Mouse (Mus musculus) liver, adult 2 months (tissue): ENCODE data around the gene Rpp25. TPM values are rescaled to one million over a fixed set of nuclear protein-coding genes. Genes with fewer than 3 reads are reported as not detected.

Experiments
- DNase-seq: peaks from one replicate; pipeline ENCODE4 v3.0.0-alpha.2; 2011; ENCODE audit warnings: low read depth, low spot score; ENCODE audit errors: extremely low read depth
- H3K27ac ChIP-seq: fragments of 200-500 bp; replicated peaks from 2 replicates; pipeline ENCODE4 v1.5.1; 2012; ENCODE audit warnings: low read depth, mild to moderate bottlenecking, control low read depth, inconsistent platforms, low read length; ENCODE audit not compliant: insufficient read depth
- H3K27me3 ChIP-seq: fragments of 200-500 bp; 2 replicates; pipeline ENCODE4 v1.6.1; 2012; ENCODE audit warnings: mild to moderate bottlenecking, moderate library complexity, low read length, inconsistent platforms; ENCODE audit not compliant: control insufficient read depth, insufficient read depth
- H3K36me3 ChIP-seq: fragments of 200-500 bp; 2 replicates; pipeline ENCODE4 v1.6.1; 2012; ENCODE audit warnings: low read length, inconsistent platforms; ENCODE audit not compliant: control insufficient read depth, insufficient read depth
- H3K4me1 ChIP-seq: fragments of 200-500 bp; 2 replicates; pipeline ENCODE4 v1.6.1; 2011; ENCODE audit warnings: low read length; ENCODE audit not compliant: control insufficient read depth, insufficient read depth
- H3K4me3 ChIP-seq: fragments of 200-500 bp; 2 replicates; pipeline ENCODE4 v1.5.1; 2011; ENCODE audit warnings: low read depth, mild to moderate bottlenecking, control low read depth, low read length, moderate library complexity; ENCODE audit not compliant: insufficient read depth
- H3K79me2 ChIP-seq: fragments of 200-500 bp; 2 replicates; pipeline ENCODE4 v1.6.1; 2012; ENCODE audit warnings: inconsistent platforms, mild to moderate bottlenecking, low read length, moderate library complexity; ENCODE audit not compliant: control insufficient read depth, insufficient read depth
- H3K9ac ChIP-seq: fragments of 200-500 bp; 2 replicates; pipeline ENCODE4 v1.6.1; 2012; ENCODE audit warnings: low read depth, mild to moderate bottlenecking, control low read depth, inconsistent platforms, low read length
- CTCF ChIP-seq: fragments of 200-500 bp; IDR thresholded peaks from 2 replicates; pipeline ENCODE4 v1.5.1; 2011; ENCODE audit warnings: low read depth, low read length, control low read depth
- POLR2A ChIP-seq: fragments of 200-500 bp; IDR thresholded peaks from 2 replicates; pipeline ENCODE4 v1.6.1; 2011; ENCODE audit warnings: low read length, control low read depth; ENCODE audit not compliant: insufficient read depth; ENCODE audit errors: extremely low read depth
- WGBS: fragments of 180-500 bp; shearing (Covaris S2); methylation state at CpG from one replicate; pipeline ENCODE4 v1.1.7; 2018; 5-methylcytosine and 5-hydroxymethylcytosine counted together
- polyA plus RNA-seq: library from polyadenylated mRNA; depleted of rRNA; stranded (reverse); fragments of >200 nt; gene quantifications from 2 replicates; pipeline ENCODE4 v1.2.3, GENCODE M21; 2012
- total RNA-seq: library from RNA; depleted of rRNA; stranded (reverse); fragments of >200 nt; gene quantifications from 2 replicates; pipeline ENCODE4 v1.2.3, GENCODE M21; 2014

The Rpp25 gene
- total and polyA plus RNA-seq, 2 experiments = not detected

DNA sequence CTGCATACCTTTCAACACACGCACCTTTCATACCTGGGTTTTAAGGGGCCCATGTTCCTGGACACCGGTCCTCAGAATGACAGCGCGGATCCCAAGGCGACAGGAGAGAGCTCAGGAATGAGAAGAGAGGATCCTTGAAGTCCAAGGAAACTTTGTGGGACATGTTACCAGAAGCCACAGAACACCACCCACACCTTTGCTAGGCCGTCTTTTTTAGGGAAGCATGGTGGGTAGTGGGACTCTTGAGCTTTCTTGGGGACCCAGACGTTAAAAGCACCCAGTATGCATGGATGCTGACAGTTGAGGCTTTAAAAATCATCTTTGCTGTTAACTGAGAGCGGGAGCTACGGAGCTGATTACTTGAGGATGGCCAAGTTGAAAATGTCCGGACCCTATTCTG lies 1.1 kb downstream of the Rpp25 start:
- no peak for DNase-seq
- no peaks in the 10 kb centered on the region for H3K4me1 ChIP-seq
- H3K79me2 ChIP-seq = no peaks in the 10 kb centered on the region
- no peak overlapping the region for H3K9ac ChIP-seq
- 58% methylated on average over 10 of the region's 10 CpGs for WGBS
- H3K4me3 ChIP-seq = no peak overlapping the region
- no peak for TF ChIP-seq POLR2A
- TF ChIP-seq CTCF = no peak
- peaks cover 6% of the 10 kb centered on the region for H3K27me3 ChIP-seq
- H3K27ac ChIP-seq = no peak overlapping the region
- no peaks in the 10 kb centered on the region for H3K36me3 ChIP-seq

DNA sequence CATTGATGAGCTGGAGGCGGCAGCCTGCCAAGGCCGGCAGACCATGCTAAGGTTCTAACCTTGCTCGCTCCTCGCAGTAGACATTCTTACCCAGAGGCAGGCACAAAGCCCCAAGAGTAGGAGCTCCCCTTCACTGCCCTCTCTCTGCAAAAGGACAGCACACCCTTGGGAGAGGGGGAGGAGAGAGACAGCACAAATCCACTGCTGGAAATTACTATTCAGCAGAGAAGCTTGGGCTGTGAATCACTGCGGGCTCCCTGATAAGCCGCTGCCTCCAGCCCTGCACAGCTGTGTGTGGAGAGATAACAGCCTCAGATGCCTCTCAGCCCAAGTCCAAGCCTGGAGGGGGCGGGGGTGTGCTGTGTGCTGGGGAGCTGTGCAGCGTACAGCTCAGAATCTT lies 1.9 kb downstream of the Rpp25 start:
- Histone ChIP-seq H3K4me3 (no peak overlapping the region), H3K36me3 (no peaks in the 10 kb centered on the region), H3K27ac (no peak overlapping the region), H3K27me3 (peaks cover 6% of the 10 kb centered on the region), H3K9ac (no peak overlapping the region), H3K4me1 (no peaks in the 10 kb centered on the region), H3K79me2 (no peaks in the 10 kb centered on the region)
- WGBS = 15% methylated on average over 8 of the region's 8 CpGs
- no peak for DNase-seq
- TF ChIP-seq CTCF = no peak
- TF ChIP-seq POLR2A = no peak

DNA sequence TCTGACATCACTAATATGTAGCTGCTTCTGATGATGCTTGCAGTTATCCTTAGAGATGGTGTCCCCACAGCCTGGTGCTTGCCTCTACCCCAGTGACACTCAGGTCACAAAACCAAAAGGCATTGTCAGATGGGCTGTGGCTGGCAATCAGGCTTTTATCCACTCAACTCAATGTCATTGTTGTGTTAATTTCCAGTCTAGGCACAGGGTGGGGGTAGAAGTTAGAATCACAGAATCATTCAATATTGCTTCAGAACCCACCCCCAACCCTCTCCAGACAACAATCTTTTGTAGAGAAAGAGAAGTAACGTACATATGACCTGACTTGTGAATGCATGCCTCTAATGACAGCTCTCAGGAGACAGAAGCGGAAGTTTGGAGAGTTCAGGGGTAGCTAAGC lies 6.8 kb downstream of the Rpp25 start:
- Histone ChIP-seq H3K27me3 (no peaks in the 10 kb centered on the region), H3K27ac (no peak overlapping the region), H3K79me2 (no peaks in the 10 kb centered on the region), H3K4me3 (no peak overlapping the region), H3K36me3 (no peaks in the 10 kb centered on the region), H3K9ac (no peak overlapping the region), H3K4me1 (no peaks in the 10 kb centered on the region)
- WGBS = 90% methylated on average over 2 of the region's 2 CpGs
- no peak for DNase-seq
- TF ChIP-seq POLR2A = no peak
- no peak for TF ChIP-seq CTCF

DNA sequence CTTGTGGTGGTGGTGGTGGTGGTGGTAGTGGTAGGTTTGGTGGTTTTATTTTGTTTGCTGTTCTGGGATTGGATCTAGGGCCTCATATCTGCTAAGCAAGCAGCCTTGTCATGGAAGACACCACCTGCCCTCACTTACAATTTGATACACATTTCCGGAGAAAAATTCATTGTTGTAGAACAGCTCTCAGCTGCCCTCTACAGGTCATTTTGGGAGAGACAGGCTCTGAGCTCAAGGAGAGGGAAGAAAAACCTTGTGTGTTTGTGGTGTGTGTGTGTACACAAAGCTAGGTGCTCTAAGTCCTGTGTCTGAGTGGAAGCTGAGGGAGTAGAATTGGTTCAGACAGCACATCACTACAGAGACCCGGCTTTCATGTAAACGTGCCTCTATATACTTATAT lies 13.3 kb downstream of the Rpp25 start:
- DNase-seq = peak; percentile 39
- H3K27me3 ChIP-seq = no peaks in the 10 kb centered on the region
- no peak overlapping the region for H3K4me3 ChIP-seq
- no peak overlapping the region for H3K27ac ChIP-seq
- TF ChIP-seq POLR2A (no peak), CTCF (no peak)
- peaks cover 5% of the 10 kb centered on the region; the same call in 1 of the 2 replicates for H3K79me2 ChIP-seq
- 7% methylated on average over 3 of the region's 3 CpGs for WGBS
- H3K9ac ChIP-seq = no peak overlapping the region
- H3K36me3 ChIP-seq = no peaks in the 10 kb centered on the region
- 0 out of 2 replicates have a peak, but pooled peaks cover 1% of the 10 kb centered on the region for H3K4me1 ChIP-seq

DNA sequence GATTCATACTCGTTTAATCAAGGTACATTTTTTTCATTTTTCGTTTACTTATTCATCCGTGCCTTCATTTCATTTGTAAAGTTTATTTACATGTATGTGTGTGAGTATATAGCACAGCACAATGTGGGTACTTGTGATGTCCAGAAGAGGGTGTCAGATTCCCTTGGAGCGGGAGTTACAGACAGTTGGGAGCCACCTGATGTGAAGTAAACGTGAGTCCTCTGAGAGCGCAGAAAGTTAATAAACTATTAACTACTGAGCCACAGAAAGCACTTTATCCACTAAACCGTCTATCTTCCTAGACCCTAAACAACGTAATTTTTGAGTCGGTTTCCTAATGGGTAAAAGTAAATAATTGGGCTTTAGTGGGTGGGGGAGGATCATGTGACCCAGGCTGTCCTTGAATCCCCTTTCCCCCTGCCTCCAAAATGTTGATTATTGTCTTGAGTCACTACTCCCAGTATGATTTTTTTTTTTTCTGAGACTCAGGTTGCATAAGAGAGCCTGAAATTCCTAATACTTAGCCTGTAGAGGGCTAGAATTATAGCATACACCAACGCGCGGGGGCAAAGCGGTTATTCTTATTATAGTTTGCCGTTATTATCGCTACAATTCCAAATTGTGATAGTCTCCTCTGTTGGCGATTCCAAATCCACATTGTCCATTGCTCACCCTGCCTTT lies 16.7 kb downstream of the Rpp25 start:
- Histone ChIP-seq H3K27ac (peak overlapping the region; percentile 82), H3K36me3 (no peaks in the 10 kb centered on the region), H3K79me2 (peaks cover 26% of the 10 kb centered on the region), H3K27me3 (no peaks in the 10 kb centered on the region), H3K4me3 (peak overlapping the region; percentile 77), H3K4me1 (peaks cover 23% of the 10 kb centered on the region), H3K9ac (peak overlapping the region; percentile 72)
- no peak for TF ChIP-seq POLR2A
- TF ChIP-seq CTCF = no peak
- 19% methylated on average over 16 of the region's 16 CpGs for WGBS
- DNase-seq = peak; percentile 54
